Mouse (Mus musculus) regulatory T cell (primary cell): ENCODE results near the gene Sptbn1.
"Not testable (repeated sequence)": the region's sequence is repeated elsewhere in the genome, so short reads cannot be mapped to it uniquely, and the experiment has no call there.

Experiments
- in situ Hi-C: fragments of 300-600 bp; cut with MboI, MseI; formaldehyde crosslinking; loops from one replicate; pipeline ENCODE4 v1.15.1; 2025; ENCODE audit warnings: high pct_unique_total_duplicates

Sptbn1 gene

GRCm38 (mm10) chr11:30256491-30256890 lies 11.5 kb downstream of the Sptbn1 start:
- in situ Hi-C loops, result no loop called here

GRCm38 (mm10) chr11:30255211-30255610 lies 12.8 kb downstream of the Sptbn1 start:
- in situ Hi-C loops, result not testable (repeated sequence)

DNA sequence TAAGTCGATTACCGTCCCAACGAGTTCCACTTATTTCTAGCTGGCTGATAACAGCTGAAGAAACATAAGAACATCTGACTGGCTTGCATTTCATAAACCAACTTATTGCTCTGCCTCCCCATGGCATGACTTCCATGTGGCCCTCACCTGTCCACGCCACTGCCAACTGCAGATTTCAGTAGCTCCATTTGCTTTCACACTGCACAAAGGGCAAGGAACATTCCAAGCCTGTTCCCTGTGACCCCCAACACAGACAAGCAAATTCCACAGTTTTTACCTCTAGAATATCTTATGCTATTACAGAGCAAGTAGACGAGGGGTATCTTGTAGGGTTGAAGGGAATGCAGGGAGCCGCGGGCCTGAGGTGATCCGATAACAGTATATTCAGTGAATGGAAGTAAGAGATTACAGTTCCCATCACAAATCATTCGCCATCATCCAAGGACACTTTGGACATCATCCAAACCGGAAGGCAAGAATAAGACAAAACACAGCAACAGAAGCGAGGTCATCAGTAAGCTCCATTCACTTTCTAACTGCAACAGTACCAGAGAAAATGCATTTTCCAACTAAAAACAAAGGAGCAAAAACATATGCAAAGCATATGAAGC lies 16.6 kb downstream of the Sptbn1 start:
- in situ Hi-C loops, result no loop called here

DNA sequence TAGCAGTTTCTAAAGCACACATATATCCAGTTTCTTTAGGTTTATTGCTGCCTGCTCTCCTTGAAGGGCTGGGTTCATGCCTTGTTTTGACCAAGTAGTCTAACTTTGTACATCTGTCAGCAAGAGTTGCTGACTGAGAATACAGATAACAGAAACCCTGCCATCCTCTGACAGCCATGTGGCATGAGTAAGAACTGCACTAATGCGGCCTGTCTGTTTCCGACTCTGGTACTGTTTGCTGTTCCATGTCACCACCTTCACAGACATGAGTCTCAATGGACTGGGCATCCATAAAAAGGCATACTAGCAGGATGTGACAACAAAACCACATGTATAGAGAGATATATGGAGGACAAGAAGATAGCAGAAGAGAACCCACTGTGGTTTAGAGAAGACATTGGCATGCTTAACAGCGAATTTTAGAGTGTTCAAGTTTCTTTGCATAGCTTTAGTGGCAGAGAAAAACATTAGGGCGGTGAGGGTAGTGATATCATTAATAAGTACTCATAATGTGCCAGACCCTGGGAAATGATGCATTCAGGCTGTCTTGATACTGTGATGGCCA lies 18.4 kb downstream of the Sptbn1 start:
- in situ Hi-C loops, result no loop called here

DNA sequence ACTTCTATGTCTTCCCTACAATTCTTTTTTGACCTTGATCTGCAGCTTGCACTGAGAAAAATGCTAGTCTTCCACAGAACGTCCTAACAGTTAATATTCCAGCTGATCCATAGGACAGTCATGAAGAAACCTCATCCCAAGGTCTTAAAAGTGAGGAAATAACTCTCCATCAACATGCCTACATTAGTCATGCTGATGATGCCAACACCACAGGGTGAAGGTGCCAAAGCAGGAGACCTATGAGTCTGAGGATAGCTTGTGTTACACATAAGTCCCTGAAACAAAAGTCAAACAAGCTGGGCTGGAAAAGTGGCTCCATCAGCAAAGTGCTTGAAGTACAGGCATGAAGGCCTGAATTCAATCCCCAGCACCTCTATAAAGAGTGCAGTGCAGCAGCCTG lies 20.9 kb downstream of the Sptbn1 start:
- in situ Hi-C loops, result no loop called here

- in situ Hi-C loops, result no loop called here
Observed at GRCm38 (mm10) chr11:30246161-30246560, 21.8 kb downstream of the Sptbn1 start.

DNA sequence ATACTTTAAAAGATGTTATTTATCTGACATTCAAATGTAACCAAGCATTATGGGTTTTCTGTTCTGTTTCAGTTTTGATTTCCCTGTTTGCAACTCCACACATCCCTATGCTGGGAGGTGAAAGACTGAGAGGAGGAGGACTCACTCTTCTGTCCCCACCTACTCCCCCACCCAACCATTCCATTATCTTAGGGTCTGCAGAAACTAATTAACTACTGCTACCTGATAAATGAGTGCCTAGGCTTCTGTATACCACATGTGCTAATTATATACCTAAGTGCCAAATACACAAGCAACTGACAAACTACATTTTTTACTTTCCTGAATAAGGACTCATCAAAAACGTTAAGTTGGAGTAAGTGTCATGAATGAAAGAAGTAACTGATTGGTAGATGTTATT lies 23.8 kb downstream of the Sptbn1 start:
- in situ Hi-C loops, result no loop called here

- in situ Hi-C loops, result no loop called here
Observed at GRCm38 (mm10) chr11:30243591-30243990, 24.4 kb downstream of the Sptbn1 start.

DNA sequence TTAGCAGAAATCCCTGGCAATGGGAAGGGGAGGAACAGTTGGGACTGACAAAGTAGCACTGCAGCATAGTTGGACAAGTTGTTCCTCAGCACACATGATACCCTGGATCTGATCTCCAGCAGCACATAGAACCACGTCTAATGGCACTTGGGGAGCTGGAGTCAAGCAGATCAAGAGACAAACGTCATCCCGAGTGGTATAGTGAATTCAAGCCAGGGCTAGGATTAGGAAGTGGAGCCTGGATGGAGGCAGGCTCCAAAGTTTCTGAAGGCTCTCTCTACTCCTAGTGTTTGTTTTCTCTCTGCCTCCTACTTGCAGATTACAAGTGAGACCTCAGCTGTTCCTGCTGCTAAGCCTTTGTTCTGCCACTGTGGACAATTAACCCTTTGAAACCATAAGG lies 27.1 kb downstream of the Sptbn1 start:
- in situ Hi-C loops, result no loop called here

DNA sequence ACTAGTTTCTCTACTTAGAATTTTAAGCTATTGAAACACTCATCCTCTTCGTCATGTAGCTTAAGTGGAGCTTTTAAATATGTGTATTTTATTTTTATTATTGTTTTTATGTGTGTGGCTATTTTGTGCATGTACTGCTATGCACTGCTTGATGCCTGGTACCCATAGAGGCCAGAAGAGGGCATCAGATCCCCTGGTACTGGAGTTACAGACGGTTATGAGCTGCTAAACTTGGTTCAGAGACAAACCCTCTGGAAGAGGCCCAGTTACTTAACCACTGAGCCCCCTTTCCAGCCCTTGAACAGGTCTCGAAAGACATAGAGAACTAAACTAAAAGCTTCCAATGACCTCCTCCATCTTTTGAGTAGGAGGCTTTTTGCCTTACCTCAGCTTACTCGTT lies 30.0 kb downstream of the Sptbn1 start:
- in situ Hi-C loops, result no loop called here

- in situ Hi-C loops, result no loop called here
Observed at GRCm38 (mm10) chr11:30236681-30237242, 31.2 kb downstream of the Sptbn1 start.

DNA sequence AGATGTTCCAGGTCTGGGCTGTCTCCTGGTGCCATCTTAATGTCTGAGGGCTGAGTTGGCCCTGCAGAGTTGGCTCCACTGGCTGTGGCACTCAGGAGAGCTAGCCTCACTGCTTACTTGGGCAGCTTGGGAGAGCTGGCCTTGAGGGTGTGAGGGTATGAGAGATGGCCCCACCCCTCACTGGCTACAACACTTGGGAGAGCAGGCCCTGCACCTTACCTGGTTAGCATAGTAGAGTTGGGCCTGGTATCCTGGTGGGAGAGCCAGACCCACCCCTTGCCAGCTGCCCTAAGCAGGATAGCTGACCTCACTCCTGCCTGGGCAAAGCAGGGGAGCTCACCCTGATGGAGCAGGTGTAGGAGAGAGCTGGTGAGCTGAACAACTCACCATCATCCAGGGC lies 32.3 kb downstream of the Sptbn1 start:
- in situ Hi-C loops, result no loop called here

- in situ Hi-C loops, result no loop called here
Observed at GRCm38 (mm10) chr11:30235218-30235617, 32.8 kb downstream of the Sptbn1 start.

DNA sequence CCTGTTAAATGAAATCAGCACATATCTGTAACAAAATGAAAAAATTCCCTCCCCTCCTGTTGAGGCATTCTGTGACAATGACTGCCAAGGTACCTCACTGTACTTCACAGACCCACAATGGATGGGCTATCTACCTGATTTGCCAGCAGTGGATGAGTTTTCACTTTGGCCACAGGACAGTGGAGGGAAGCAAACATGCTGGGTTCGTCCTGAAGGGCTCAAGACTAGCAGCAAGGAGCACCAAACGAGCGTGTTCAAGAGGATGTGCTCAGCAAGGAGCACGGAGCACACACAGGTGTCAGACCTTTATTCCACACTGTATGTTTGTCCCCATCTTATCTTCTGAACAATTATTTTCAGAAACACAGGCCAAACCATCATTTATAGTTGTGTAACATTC lies 34.0 kb downstream of the Sptbn1 start:
- in situ Hi-C loops, result loop anchor here (5.0 kb wide), 1 partner anchor 578 kb away; no protein-coding TSS in a partner anchor

- in situ Hi-C loops, result loop anchor here (5.0 kb wide), 1 partner anchor 580 kb away; no protein-coding TSS in a partner anchor
Observed at GRCm38 (mm10) chr11:30232082-30232481, 35.9 kb downstream of the Sptbn1 start.

GRCm38 (mm10) chr11:30231336-30231735 lies 36.6 kb downstream of the Sptbn1 start:
- in situ Hi-C loops, result loop anchor here (5.0 kb wide), 1 partner anchor 581 kb away; no protein-coding TSS in a partner anchor

DNA sequence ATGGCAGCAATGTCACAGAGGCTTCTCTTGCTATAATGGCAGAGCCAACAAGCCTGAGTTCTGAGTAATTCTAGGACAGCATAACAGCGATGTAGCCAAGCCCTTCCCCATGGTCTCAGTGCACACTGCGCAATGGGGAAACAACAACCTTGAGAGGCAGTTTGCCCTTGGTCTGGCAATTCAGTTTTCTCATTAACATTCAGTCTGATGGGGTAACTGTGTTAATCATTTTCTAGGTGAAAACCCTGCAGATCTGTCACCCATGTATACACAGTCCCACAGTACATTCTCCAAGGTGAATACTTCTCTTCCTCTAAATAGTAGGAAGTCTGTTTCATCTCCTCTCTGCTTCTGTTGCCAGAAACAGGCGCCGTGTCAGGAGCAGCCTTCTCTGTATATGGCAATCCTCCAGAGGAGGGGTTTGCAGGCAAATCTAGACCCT lies 37.6 kb downstream of the Sptbn1 start:
- in situ Hi-C loops, result loop anchor here (5.0 kb wide), 1 partner anchor 582 kb away; no protein-coding TSS in a partner anchor

- in situ Hi-C loops, result loop anchor here (10.0 kb wide), 1 partner anchor 112 kb away; no protein-coding TSS in a partner anchor
Observed at GRCm38 (mm10) chr11:30226756-30227155, 41.2 kb downstream of the Sptbn1 start.

DNA sequence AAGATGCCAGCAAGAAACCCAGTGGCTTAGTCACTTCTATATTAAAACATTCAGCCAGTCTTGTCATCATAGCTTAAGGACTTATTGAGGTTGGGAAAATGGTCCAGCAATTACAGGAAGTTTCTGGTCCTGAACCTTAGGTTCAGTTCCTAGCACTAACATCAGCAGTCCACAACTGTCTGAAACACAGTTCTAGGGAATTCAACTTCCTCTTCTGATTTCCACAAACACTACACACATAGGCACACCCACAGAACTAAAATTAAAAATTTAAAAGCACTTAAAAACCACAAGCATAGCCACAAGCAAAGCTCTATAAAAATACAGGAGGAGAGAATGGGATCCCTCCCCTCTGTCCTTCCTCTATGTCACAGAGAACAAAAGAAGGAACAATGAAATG lies 43.4 kb downstream of the Sptbn1 start:
- in situ Hi-C loops, result loop anchor here (10.0 kb wide), 1 partner anchor 110 kb away; no protein-coding TSS in a partner anchor

DNA sequence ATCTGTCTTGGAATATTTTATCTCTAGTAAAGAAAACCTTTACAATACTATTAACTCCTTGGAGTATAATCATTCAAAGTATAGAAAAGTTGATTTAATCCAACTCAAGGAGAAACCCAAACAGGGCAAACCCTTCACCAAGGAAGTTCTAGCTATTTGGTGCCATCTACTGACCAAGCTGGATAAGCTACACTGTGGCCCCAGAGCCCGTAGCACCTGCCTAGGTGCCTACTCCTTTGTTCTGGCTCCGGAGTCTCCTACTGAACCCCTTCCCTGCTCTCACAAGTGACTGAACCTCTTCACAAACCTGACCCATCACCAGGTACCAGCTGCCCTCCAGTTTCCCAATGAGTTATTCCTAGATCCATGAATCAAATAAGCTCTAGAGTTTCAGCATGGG lies 45.3 kb downstream of the Sptbn1 start:
- in situ Hi-C loops, result loop anchor here (10.0 kb wide), 1 partner anchor 108 kb away; no protein-coding TSS in a partner anchor

- in situ Hi-C loops, result loop anchor here (10.0 kb wide), 1 partner anchor 106 kb away; no protein-coding TSS in a partner anchor
Observed at GRCm38 (mm10) chr11:30221043-30221442, 46.9 kb downstream of the Sptbn1 start.

- in situ Hi-C loops, result no loop called here
Observed at GRCm38 (mm10) chr11:30218386-30218785, 49.6 kb downstream of the Sptbn1 start.

DNA sequence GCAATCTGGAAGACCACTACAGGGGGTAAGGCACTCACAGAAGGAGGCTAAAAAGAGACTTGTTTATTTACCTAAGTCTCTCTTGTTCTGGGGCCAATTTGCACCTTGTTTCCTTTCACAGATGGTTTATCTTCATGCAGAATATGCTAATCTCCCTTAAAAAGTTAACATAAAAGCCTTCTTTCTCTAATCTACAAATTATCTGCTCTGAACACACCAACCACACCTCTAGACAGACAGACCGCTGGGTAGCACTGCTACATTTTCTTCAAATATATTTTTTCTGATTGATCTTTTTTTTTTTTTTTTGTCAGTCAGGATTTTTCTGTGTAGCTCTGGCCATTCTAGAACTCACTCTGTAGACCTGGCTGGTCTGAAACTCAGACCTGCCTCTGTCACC lies 50.5 kb downstream of the Sptbn1 start:
- in situ Hi-C loops, result no loop called here
